Mouse (Mus musculus): ENCODE results near the gene Slc13a5. TPM values are rescaled to one million over a fixed set of nuclear protein-coding genes. Genes with fewer than 3 reads are reported as not detected.
A peak's percentile ranks its signal among the peaks of the same experiment; 100 is the strongest.

Gene Slc13a5
- polyA plus RNA-seq, 1 experiment = 0.16 TPM

- no peaks in the 10 kb centered on the region for H3K79me2 ChIP-seq (ENCODE audit: control insufficient read depth, insufficient read depth)
- H3K36me3 ChIP-seq (ENCODE audit: control insufficient read depth, insufficient read depth) = no peaks in the 10 kb centered on the region
- H3K4me3 ChIP-seq (ENCODE audit: insufficient read depth, poor library complexity, severe bottlenecking) = no peak overlapping the region
- no peaks in the 10 kb centered on the region for H3K79me3 ChIP-seq (ENCODE audit: low read depth)
- H3ac ChIP-seq (ENCODE audit: control insufficient read depth, insufficient read length, low read depth) = no peak overlapping the region
- no peaks in the 10 kb centered on the region for H3K27me3 ChIP-seq (ENCODE audit: control insufficient read depth, insufficient read depth, insufficient read length)
- TF ChIP-seq FOSL1 (IDR thresholded peaks at IDR 0.05; ENCODE audit: insufficient read depth, low read length, poor library complexity, severe bottlenecking) (peak; percentile 52), CEBPB (IDR thresholded peaks at IDR 0.05; ENCODE audit: low read depth) (peak; percentile 66), CTCF (IDR thresholded peaks at IDR 0.05; ENCODE audit: control insufficient read depth, insufficient read depth, insufficient read length) (no peak)
These were observed 14.3 kb upstream of the Slc13a5 start for GRCm38 (mm10) chr11:72281143-72281851.

GRCm38 (mm10) chr11:72273341-72273740 lies 6.3 kb upstream of the Slc13a5 start:
- Histone ChIP-seq H3K79me3 (ENCODE audit: low read depth) (no peaks in the 10 kb centered on the region), H3K4me3 (ENCODE audit: insufficient read depth, poor library complexity, severe bottlenecking) (no peak overlapping the region), H3K36me3 (ENCODE audit: control insufficient read depth, insufficient read depth) (no peaks in the 10 kb centered on the region), H3K27me3 (ENCODE audit: control insufficient read depth, insufficient read depth, insufficient read length) (no peaks in the 10 kb centered on the region), H3K79me2 (ENCODE audit: control insufficient read depth, insufficient read depth) (no peaks in the 10 kb centered on the region), H3ac (ENCODE audit: control insufficient read depth, insufficient read length, low read depth) (no peak overlapping the region)
- TF ChIP-seq USF1 (IDR thresholded peaks at IDR 0.05; ENCODE audit: low read depth) (no peak), FOSL1 (IDR thresholded peaks at IDR 0.05; ENCODE audit: insufficient read depth, low read length, poor library complexity, severe bottlenecking) (no peak), CTCF (IDR thresholded peaks at IDR 0.05; ENCODE audit: control insufficient read depth, insufficient read depth, insufficient read length) (no peak), MAX (IDR thresholded peaks at IDR 0.05) (no peak), MYOD1 (IDR thresholded peaks at IDR 0.05; ENCODE audit: control insufficient read depth, insufficient read length, low read depth) (no peak), MYOG (IDR thresholded peaks at IDR 0.05; ENCODE audit: control insufficient read depth, extremely low read depth, insufficient read length) (no peak), CEBPB (IDR thresholded peaks at IDR 0.05; ENCODE audit: low read depth) (no peak)

GRCm38 (mm10) chr11:72271761-72272160 lies 4.7 kb upstream of the Slc13a5 start:
- Histone ChIP-seq H3K36me3 (ENCODE audit: control insufficient read depth, insufficient read depth) (no peaks in the 10 kb centered on the region), H3K27me3 (ENCODE audit: control insufficient read depth, insufficient read depth, insufficient read length) (no peaks in the 10 kb centered on the region), H3K4me3 (ENCODE audit: insufficient read depth, poor library complexity, severe bottlenecking) (no peak overlapping the region), H3ac (ENCODE audit: control insufficient read depth, insufficient read length, low read depth) (no peak overlapping the region), H3K79me3 (ENCODE audit: low read depth) (no peaks in the 10 kb centered on the region), H3K79me2 (ENCODE audit: control insufficient read depth, insufficient read depth) (no peaks in the 10 kb centered on the region)
- no peak for TF ChIP-seq MYOD1 (IDR thresholded peaks at IDR 0.05; ENCODE audit: control insufficient read depth, insufficient read length, low read depth)
- TF ChIP-seq MAX (IDR thresholded peaks at IDR 0.05) = no peak
- no peak for TF ChIP-seq USF1 (IDR thresholded peaks at IDR 0.05; ENCODE audit: low read depth)
- TF ChIP-seq CEBPB (IDR thresholded peaks at IDR 0.05; ENCODE audit: low read depth) = no peak
- no peak for TF ChIP-seq MYOG (IDR thresholded peaks at IDR 0.05; ENCODE audit: control insufficient read depth, extremely low read depth, insufficient read length)
- no peak for TF ChIP-seq CTCF (IDR thresholded peaks at IDR 0.05; ENCODE audit: control insufficient read depth, insufficient read depth, insufficient read length)
- no peak for TF ChIP-seq FOSL1 (IDR thresholded peaks at IDR 0.05; ENCODE audit: insufficient read depth, low read length, poor library complexity, severe bottlenecking)

- Histone ChIP-seq H3K36me3 (ENCODE audit: control insufficient read depth, insufficient read depth) (no peaks in the 10 kb centered on the region), H3K79me2 (ENCODE audit: control insufficient read depth, insufficient read depth) (no peaks in the 10 kb centered on the region), H3K79me3 (ENCODE audit: low read depth) (no peaks in the 10 kb centered on the region), H3K27me3 (ENCODE audit: control insufficient read depth, insufficient read depth, insufficient read length) (no peaks in the 10 kb centered on the region), H3ac (ENCODE audit: control insufficient read depth, insufficient read length, low read depth) (no peak overlapping the region), H3K4me3 (ENCODE audit: insufficient read depth, poor library complexity, severe bottlenecking) (no peak overlapping the region)
- TF ChIP-seq CTCF (IDR thresholded peaks at IDR 0.05; ENCODE audit: control insufficient read depth, insufficient read depth, insufficient read length) = peak; percentile 31
- no peak for TF ChIP-seq MYOD1 (IDR thresholded peaks at IDR 0.05; ENCODE audit: control insufficient read depth, insufficient read length, low read depth)
These were observed 639 bp downstream of the Slc13a5 start for GRCm38 (mm10) chr11:72266207-72266959.

GRCm38 (mm10) chr11:72265483-72265882 lies 1.5 kb downstream of the Slc13a5 start:
- H3K27me3 ChIP-seq (ENCODE audit: control insufficient read depth, insufficient read depth, insufficient read length) = no peaks in the 10 kb centered on the region
- H3K4me3 ChIP-seq (ENCODE audit: insufficient read depth, poor library complexity, severe bottlenecking) = no peak overlapping the region

GRCm38 (mm10) chr11:72256441-72256840 lies 10.6 kb downstream of the Slc13a5 start:
- no peaks in the 10 kb centered on the region for H3K79me2 ChIP-seq (ENCODE audit: control insufficient read depth, insufficient read depth)
- H3K79me3 ChIP-seq (ENCODE audit: low read depth) = no peaks in the 10 kb centered on the region
- H3K27me3 ChIP-seq (ENCODE audit: control insufficient read depth, insufficient read depth, insufficient read length) = peaks cover 10% of the 10 kb centered on the region
- TF ChIP-seq MYOD1 (IDR thresholded peaks at IDR 0.05; ENCODE audit: control insufficient read depth, insufficient read length, low read depth) = no peak
- TF ChIP-seq MYOG (IDR thresholded peaks at IDR 0.05; ENCODE audit: control insufficient read depth, extremely low read depth, insufficient read length) = no peak
- no peak for TF ChIP-seq CTCF (IDR thresholded peaks at IDR 0.05; ENCODE audit: control insufficient read depth, insufficient read depth, insufficient read length)
- TF ChIP-seq MAX (IDR thresholded peaks at IDR 0.05) = no peak
- no peak overlapping the region for H3ac ChIP-seq (ENCODE audit: control insufficient read depth, insufficient read length, low read depth)
- H3K36me3 ChIP-seq (ENCODE audit: control insufficient read depth, insufficient read depth) = no peaks in the 10 kb centered on the region
- H3K4me3 ChIP-seq (ENCODE audit: insufficient read depth, poor library complexity, severe bottlenecking) = no peak overlapping the region

More at GRCm38 (mm10) chr11:72265483-72265882, 1.5 kb downstream of the Slc13a5 start:
- H3K79me3 ChIP-seq (ENCODE audit: low read depth) = no peaks in the 10 kb centered on the region
- H3K79me2 ChIP-seq (ENCODE audit: control insufficient read depth, insufficient read depth) = no peaks in the 10 kb centered on the region
- no peaks in the 10 kb centered on the region for H3K36me3 ChIP-seq (ENCODE audit: control insufficient read depth, insufficient read depth)
- TF ChIP-seq CEBPB (IDR thresholded peaks at IDR 0.05; ENCODE audit: low read depth) = no peak
- TF ChIP-seq MYOG (IDR thresholded peaks at IDR 0.05; ENCODE audit: control insufficient read depth, extremely low read depth, insufficient read length) = no peak
- TF ChIP-seq FOSL1 (IDR thresholded peaks at IDR 0.05; ENCODE audit: insufficient read depth, low read length, poor library complexity, severe bottlenecking) = no peak
- no peak for TF ChIP-seq USF1 (IDR thresholded peaks at IDR 0.05; ENCODE audit: low read depth)
- no peak overlapping the region for H3ac ChIP-seq (ENCODE audit: control insufficient read depth, insufficient read length, low read depth)

Measured in C2C12 (cell line).